Mouse (Mus musculus) intestine, embryonic 14.5 days (tissue): ENCODE results near the gene Gm7137. TPM values are rescaled to one million over a fixed set of nuclear protein-coding genes. Genes with fewer than 3 reads are reported as not detected.

Experiments used
- ATAC-seq: fragments of 200-750 bp; cut with Nextera tagmentation; replicated peaks from 2 replicates; pipeline ENCODE4 v1.8.0; 2017; ENCODE audit warnings: low read depth, moderate number of reproducible peaks, moderate TSS enrichment, moderate library complexity; ENCODE audit not compliant: low FRiP score, low TSS enrichment
- DNase-seq: peaks from one replicate; pipeline ENCODE4 v3.0.0-alpha.2; 2018; ENCODE audit warnings: low spot score
- H3K27ac ChIP-seq: fragments of 300-500 bp; sonication (generic); 2 replicates; pipeline ENCODE4 v1.5.1; 2014; ENCODE audit warnings: low read depth, mild to moderate bottlenecking, control low read depth
- H3K27me3 ChIP-seq: fragments of 300-500 bp; sonication (generic); replicated peaks from 2 replicates; pipeline ENCODE4 v1.6.1; 2014; ENCODE audit warnings: low read length, control low read depth; ENCODE audit not compliant: control insufficient read depth, insufficient read depth
- H3K36me3 ChIP-seq: fragments of 300-500 bp; sonication (generic); 2 replicates; pipeline ENCODE4 v1.6.1; 2014; ENCODE audit warnings: low read length, control low read depth; ENCODE audit not compliant: control insufficient read depth, insufficient read depth
- H3K4me1 ChIP-seq: fragments of 300-500 bp; sonication (generic); replicated peaks from 2 replicates; pipeline ENCODE4 v1.6.1; 2014; ENCODE audit warnings: low read length, control low read depth, mixed read lengths; ENCODE audit not compliant: control insufficient read depth, insufficient read depth
- H3K4me2 ChIP-seq: fragments of 300-500 bp; sonication (generic); 2 replicates; pipeline ENCODE4 v1.6.1; 2014; ENCODE audit warnings: low read length
- H3K4me3 ChIP-seq: fragments of 300-500 bp; sonication (generic); 2 replicates; pipeline ENCODE4 v1.5.1; 2014; ENCODE audit warnings: low read depth, low read length, control low read depth, mixed read lengths
- H3K9ac ChIP-seq: fragments of 300-500 bp; sonication (generic); 2 replicates; pipeline ENCODE4 v1.6.1; 2014; ENCODE audit warnings: mild to moderate bottlenecking, low read length
- H3K9me3 ChIP-seq: fragments of 300-500 bp; sonication (generic); 2 replicates; pipeline ENCODE4 v1.6.1; 2016; ENCODE audit warnings: low read length, control low read depth; ENCODE audit not compliant: control insufficient read depth
- WGBS: fragments of 180-500 bp; shearing (Covaris S2); extraction: QIAGEN DNeasy Blood & Tissue Kit; methylation state at CpG from one replicate; pipeline ENCODE4 v1.1.7; 2014; 5-methylcytosine and 5-hydroxymethylcytosine counted together
- polyA plus RNA-seq: library from polyadenylated mRNA; unstranded; fragments of >200 nt; fragmentation: Nextera tagmentation; extraction: Ambion mirVana; gene quantifications from 2 replicates; pipeline ENCODE4 v1.2.1, GENCODE M21; 2014

Gene Gm7137
- polyA plus RNA-seq, 1 experiment from 2014 or later = not detected

DNA sequence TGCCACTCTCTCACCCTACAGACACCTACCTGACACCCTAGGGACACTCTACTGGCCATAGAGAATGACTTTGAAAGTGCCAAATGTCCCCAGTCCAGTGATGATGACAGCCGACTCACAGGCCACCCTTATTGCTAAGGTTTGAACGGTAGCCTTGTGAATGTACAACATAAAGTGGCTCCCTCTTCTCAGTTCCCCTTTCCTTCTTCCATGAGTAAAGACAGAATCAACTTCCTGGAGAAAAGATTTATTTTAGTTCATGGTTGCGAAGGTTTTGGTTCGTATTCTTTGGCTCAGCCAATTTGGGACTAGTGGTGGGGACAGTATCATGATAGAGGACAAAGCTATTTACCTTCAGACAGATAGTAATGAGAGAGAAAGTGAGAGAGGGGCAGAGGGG is 49.1 kb downstream of the Gm7137 start:
- no peak overlapping the region for H3K4me3 ChIP-seq
- ATAC-seq = no peak
- no peaks in the 10 kb centered on the region for H3K4me1 ChIP-seq
- H3K9ac ChIP-seq = no peak overlapping the region
- WGBS = 80% methylated on average over 4 of the region's 4 CpGs
- no peak overlapping the region for H3K4me2 ChIP-seq
- H3K9me3 ChIP-seq = peaks cover 8% of the 10 kb centered on the region
- no peak overlapping the region for H3K27ac ChIP-seq
- no peaks in the 10 kb centered on the region for H3K27me3 ChIP-seq
- no peaks in the 10 kb centered on the region for H3K36me3 ChIP-seq
- no peak for DNase-seq

Other genes starting within 250 kb of the Gm7137 start
- 155 and 156 TPM in 2 replicates for gene Pttg1ip, start 206.5 kb downstream of the Gm7137 start, polyA plus RNA-seq
- gene Sumo3, start 182.1 kb downstream of the Gm7137 start, polyA plus RNA-seq = 314 and 336 TPM in 2 replicates
- 2.0 TPM in 1 of 2 replicates, not detected in the other for gene Gm49325, start 182.0 kb downstream of the Gm7137 start, polyA plus RNA-seq
- gene Ube2g2, start 165.9 kb downstream of the Gm7137 start, polyA plus RNA-seq = 46.7 and 48.5 TPM in 2 replicates
- gene Tspear, start 101.6 kb downstream of the Gm7137 start, polyA plus RNA-seq = 0.62 and 1.2 TPM in 2 replicates
- gene Gm19402, start 97.4 kb downstream of the Gm7137 start, polyA plus RNA-seq = not detected in 2 replicates
- gene Gm9508, start 91.0 kb downstream of the Gm7137 start, polyA plus RNA-seq = not detected in 2 replicates
- gene Gm10272, start 81.6 kb downstream of the Gm7137 start, polyA plus RNA-seq = not detected in 2 replicates
- not detected in 2 replicates for gene Gm10024, start 76.7 kb downstream of the Gm7137 start, polyA plus RNA-seq
- gene Gm10142, start 72.4 kb downstream of the Gm7137 start, polyA plus RNA-seq = not detected in 2 replicates
- gene Krtap12-1, start 67.6 kb downstream of the Gm7137 start, polyA plus RNA-seq = not detected in 2 replicates
- not detected in 2 replicates for gene Gm10100, start 61.7 kb downstream of the Gm7137 start, polyA plus RNA-seq
- not detected in 2 replicates for gene Gm18596, start 45.6 kb downstream of the Gm7137 start, polyA plus RNA-seq
- not detected in 2 replicates for gene Gm9736, start 36.8 kb downstream of the Gm7137 start, polyA plus RNA-seq
- not detected in 2 replicates for gene Gm3233, start 28.5 kb downstream of the Gm7137 start, polyA plus RNA-seq
- gene Gm3238, start 16.9 kb downstream of the Gm7137 start, polyA plus RNA-seq = not detected in 2 replicates
- gene Gm7138, start 11.3 kb downstream of the Gm7137 start, polyA plus RNA-seq = not detected in 2 replicates
- gene Gm3250, start 5.7 kb downstream of the Gm7137 start, polyA plus RNA-seq = not detected in 2 replicates
- not detected in 2 replicates for gene Gm9639, start 6.9 kb upstream of the Gm7137 start, polyA plus RNA-seq
- not detected in 2 replicates for gene Gm19668, start 10.9 kb upstream of the Gm7137 start, polyA plus RNA-seq
- not detected in 2 replicates for gene Gm9507, start 23.6 kb upstream of the Gm7137 start, polyA plus RNA-seq
- not detected in 2 replicates for gene Gm2696, start 26.5 kb upstream of the Gm7137 start, polyA plus RNA-seq
- not detected in 2 replicates for gene Krtap10-4, start 38.9 kb upstream of the Gm7137 start, polyA plus RNA-seq
- gene Krtap10-10, start 47.7 kb upstream of the Gm7137 start, polyA plus RNA-seq = not detected in 2 replicates
- not detected in 2 replicates for gene Gm36176, start 58.6 kb upstream of the Gm7137 start, polyA plus RNA-seq
- not detected in 2 replicates for gene Gm10318, start 64.7 kb upstream of the Gm7137 start, polyA plus RNA-seq
- gene Gm3285, start 73.8 kb upstream of the Gm7137 start, polyA plus RNA-seq = not detected in 2 replicates
- 3.9 and 4.2 TPM in 2 replicates for gene Lrrc3, start 114.3 kb upstream of the Gm7137 start, polyA plus RNA-seq
- gene Trpm2, start 182.4 kb upstream of the Gm7137 start, polyA plus RNA-seq = 0.42 and 1.2 TPM in 2 replicates
- 23.5 and 24.7 TPM in 2 replicates for gene 1810043G02Rik, start 190.3 kb upstream of the Gm7137 start, polyA plus RNA-seq
- 244 and 252 TPM in 2 replicates for gene Pfkl, start 221.9 kb upstream of the Gm7137 start, polyA plus RNA-seq